Mouse (Mus musculus): ENCODE results near the gene Ddx18. TPM values are rescaled to one million over a fixed set of nuclear protein-coding genes. Genes with fewer than 3 reads are reported as not detected.

The Ddx18 gene
- 78.1 and 84.1 TPM in 2 replicates for polyA plus RNA-seq (2014; fragmentation: Nextera tagmentation; extraction: Ambion mirVana)

- peak within 1 kb of the TSS; percentile 77 for H3K4me2 ChIP-seq (ENCODE audit: low read length)
- H3K9me3 ChIP-seq (ENCODE audit: control insufficient read depth, low read length), result no peaks in the 10 kb centered on the region
- WGBS, result 7% methylated on average over 53 of the region's 53 CpGs
- H3K27me3 ChIP-seq (replicated peaks; ENCODE audit: control insufficient read depth, insufficient read depth, low read length), result no peaks in the 10 kb centered on the region
- H3K36me3 ChIP-seq (ENCODE audit: control insufficient read depth, insufficient read depth, low read length), result peaks cover 29% of the 10 kb centered on the region
- H3K9ac ChIP-seq (ENCODE audit: low read length), result peak within 1 kb of the TSS; percentile 81
- DNase-seq (ENCODE audit: low spot score), result peak; percentile 100
- H3K4me1 ChIP-seq (replicated peaks; ENCODE audit: control insufficient read depth, insufficient read depth, low read length), result peaks cover 6% of the 10 kb centered on the region
- H3K4me3 ChIP-seq (ENCODE audit: low read depth, low read length), result peak within 1 kb of the TSS; percentile 90
- H3K27ac ChIP-seq (ENCODE audit: low read depth), result peak within 1 kb of the TSS; percentile 51; the same call in 1 of the 2 replicates
- peak; percentile 97 for ATAC-seq (replicated peaks; ENCODE audit: low FRiP score, low TSS enrichment, low read depth)
Measured at GRCm38 (mm10) chr1:121567521-121568489, at the start of gene Ddx18. TSS of gene Ddx18 (minus strand) at chr1:121567989.

- Histone ChIP-seq H3K4me3 (ENCODE audit: low read depth, low read length) (no peak overlapping the region), H3K9ac (ENCODE audit: low read length) (no peak overlapping the region), H3K27me3 (replicated peaks; ENCODE audit: control insufficient read depth, insufficient read depth, low read length) (no peaks in the 10 kb centered on the region), H3K27ac (ENCODE audit: low read depth) (no peak overlapping the region), H3K9me3 (ENCODE audit: control insufficient read depth, low read length) (no peaks in the 10 kb centered on the region), H3K36me3 (ENCODE audit: control insufficient read depth, insufficient read depth, low read length) (no peaks in the 10 kb centered on the region), H3K4me1 (replicated peaks; ENCODE audit: control insufficient read depth, insufficient read depth, low read length) (no peaks in the 10 kb centered on the region), H3K4me2 (ENCODE audit: low read length) (no peak overlapping the region)
- 57% methylated on average over 7 of the region's 7 CpGs for WGBS
- DNase-seq (ENCODE audit: low spot score) (no peak), ATAC-seq (replicated peaks; ENCODE audit: low FRiP score, low TSS enrichment, low read depth) (no peak)
Measured at GRCm38 (mm10) chr1:121608000-121608399, 40.2 kb upstream of the Ddx18 start.

- ATAC-seq (replicated peaks; ENCODE audit: low FRiP score, low TSS enrichment, low read depth), result no peak
- H3K4me1 ChIP-seq (replicated peaks; ENCODE audit: control insufficient read depth, insufficient read depth, low read length), result no peaks in the 10 kb centered on the region
Measured at GRCm38 (mm10) chr1:121605118-121605517, 37.3 kb upstream of the Ddx18 start.

GRCm38 (mm10) chr1:121601893-121602292, 34.1 kb upstream of the Ddx18 start:
- DNase-seq (ENCODE audit: low spot score) (no peak), ATAC-seq (replicated peaks; ENCODE audit: low FRiP score, low TSS enrichment, low read depth) (no peak)
- no peak overlapping the region for H3K4me2 ChIP-seq (ENCODE audit: low read length)
- H3K9ac ChIP-seq (ENCODE audit: low read length), result no peak overlapping the region
- no peak overlapping the region for H3K27ac ChIP-seq (ENCODE audit: low read depth)
- no peaks in the 10 kb centered on the region for H3K9me3 ChIP-seq (ENCODE audit: control insufficient read depth, low read length)
- no peak overlapping the region for H3K4me3 ChIP-seq (ENCODE audit: low read depth, low read length)
- WGBS, result 84% methylated on average over 6 of the region's 6 CpGs
- H3K4me1 ChIP-seq (replicated peaks; ENCODE audit: control insufficient read depth, insufficient read depth, low read length), result no peaks in the 10 kb centered on the region
- H3K27me3 ChIP-seq (replicated peaks; ENCODE audit: control insufficient read depth, insufficient read depth, low read length), result no peaks in the 10 kb centered on the region
- H3K36me3 ChIP-seq (ENCODE audit: control insufficient read depth, insufficient read depth, low read length), result no peaks in the 10 kb centered on the region

More at GRCm38 (mm10) chr1:121605118-121605517, 37.3 kb upstream of the Ddx18 start:
- 40% methylated on average over 6 of the region's 6 CpGs for WGBS
- H3K4me2 ChIP-seq (ENCODE audit: low read length), result no peak overlapping the region
- no peaks in the 10 kb centered on the region for H3K36me3 ChIP-seq (ENCODE audit: control insufficient read depth, insufficient read depth, low read length)
- no peak overlapping the region for H3K27ac ChIP-seq (ENCODE audit: low read depth)
- DNase-seq (ENCODE audit: low spot score), result no peak
- no peak overlapping the region for H3K9ac ChIP-seq (ENCODE audit: low read length)
- H3K27me3 ChIP-seq (replicated peaks; ENCODE audit: control insufficient read depth, insufficient read depth, low read length), result no peaks in the 10 kb centered on the region
- H3K4me3 ChIP-seq (ENCODE audit: low read depth, low read length), result no peak overlapping the region
- no peaks in the 10 kb centered on the region for H3K9me3 ChIP-seq (ENCODE audit: control insufficient read depth, low read length)

GRCm38 (mm10) chr1:121601084-121601483, 33.3 kb upstream of the Ddx18 start:
- H3K9me3 ChIP-seq (ENCODE audit: control insufficient read depth, low read length), result no peaks in the 10 kb centered on the region
- H3K27ac ChIP-seq (ENCODE audit: low read depth), result no peak overlapping the region
- H3K4me1 ChIP-seq (replicated peaks; ENCODE audit: control insufficient read depth, insufficient read depth, low read length), result no peaks in the 10 kb centered on the region
- H3K9ac ChIP-seq (ENCODE audit: low read length), result no peak overlapping the region
- ATAC-seq (replicated peaks; ENCODE audit: low FRiP score, low TSS enrichment, low read depth) (no peak), DNase-seq (ENCODE audit: low spot score) (no peak)
- 29% methylated on average over 1 of the region's 1 CpGs for WGBS
- H3K36me3 ChIP-seq (ENCODE audit: control insufficient read depth, insufficient read depth, low read length), result no peaks in the 10 kb centered on the region
- H3K4me2 ChIP-seq (ENCODE audit: low read length), result no peak overlapping the region
- H3K27me3 ChIP-seq (replicated peaks; ENCODE audit: control insufficient read depth, insufficient read depth, low read length), result no peaks in the 10 kb centered on the region
- H3K4me3 ChIP-seq (ENCODE audit: low read depth, low read length), result no peak overlapping the region

GRCm38 (mm10) chr1:121598421-121598820, 30.6 kb upstream of the Ddx18 start:
- no peak for DNase-seq (ENCODE audit: low spot score)
- ATAC-seq (replicated peaks; ENCODE audit: low FRiP score, low TSS enrichment, low read depth), result no peak
- H3K4me3 ChIP-seq (ENCODE audit: low read depth, low read length), result no peak overlapping the region
- H3K27me3 ChIP-seq (replicated peaks; ENCODE audit: control insufficient read depth, insufficient read depth, low read length), result no peaks in the 10 kb centered on the region
- 75% methylated on average over 3 of the region's 3 CpGs for WGBS
- no peak overlapping the region for H3K27ac ChIP-seq (ENCODE audit: low read depth)
- H3K4me1 ChIP-seq (replicated peaks; ENCODE audit: control insufficient read depth, insufficient read depth, low read length), result no peaks in the 10 kb centered on the region
- H3K36me3 ChIP-seq (ENCODE audit: control insufficient read depth, insufficient read depth, low read length), result no peaks in the 10 kb centered on the region
- no peak overlapping the region for H3K9ac ChIP-seq (ENCODE audit: low read length)
- H3K9me3 ChIP-seq (ENCODE audit: control insufficient read depth, low read length), result no peaks in the 10 kb centered on the region
- H3K4me2 ChIP-seq (ENCODE audit: low read length), result no peak overlapping the region

GRCm38 (mm10) chr1:121596951-121597625, 29.3 kb upstream of the Ddx18 start:
- ATAC-seq (replicated peaks; ENCODE audit: low FRiP score, low TSS enrichment, low read depth), result no peak
- Histone ChIP-seq H3K4me1 (replicated peaks; ENCODE audit: control insufficient read depth, insufficient read depth, low read length) (no peaks in the 10 kb centered on the region), H3K9ac (ENCODE audit: low read length) (no peak overlapping the region), H3K36me3 (ENCODE audit: control insufficient read depth, insufficient read depth, low read length) (no peaks in the 10 kb centered on the region), H3K27ac (ENCODE audit: low read depth) (no peak overlapping the region), H3K27me3 (replicated peaks; ENCODE audit: control insufficient read depth, insufficient read depth, low read length) (no peaks in the 10 kb centered on the region), H3K4me3 (ENCODE audit: low read depth, low read length) (no peak overlapping the region), H3K9me3 (ENCODE audit: control insufficient read depth, low read length) (no peaks in the 10 kb centered on the region), H3K4me2 (ENCODE audit: low read length) (no peak overlapping the region)
- DNase-seq (ENCODE audit: low spot score), result no peak
- WGBS, result 35% methylated on average over 4 of the region's 4 CpGs

- no peak for ATAC-seq (replicated peaks; ENCODE audit: low FRiP score, low TSS enrichment, low read depth)
- H3K4me2 ChIP-seq (ENCODE audit: low read length), result no peak overlapping the region
- WGBS, result 60% methylated on average over 6 of the region's 6 CpGs
- no peaks in the 10 kb centered on the region for H3K9me3 ChIP-seq (ENCODE audit: control insufficient read depth, low read length)
- no peak overlapping the region for H3K9ac ChIP-seq (ENCODE audit: low read length)
- no peaks in the 10 kb centered on the region for H3K36me3 ChIP-seq (ENCODE audit: control insufficient read depth, insufficient read depth, low read length)
- no peaks in the 10 kb centered on the region for H3K27me3 ChIP-seq (replicated peaks; ENCODE audit: control insufficient read depth, insufficient read depth, low read length)
- H3K27ac ChIP-seq (ENCODE audit: low read depth), result no peak overlapping the region
- no peaks in the 10 kb centered on the region for H3K4me1 ChIP-seq (replicated peaks; ENCODE audit: control insufficient read depth, insufficient read depth, low read length)
- DNase-seq (ENCODE audit: low spot score), result no peak
- no peak overlapping the region for H3K4me3 ChIP-seq (ENCODE audit: low read depth, low read length)
Measured at GRCm38 (mm10) chr1:121584838-121585237, 17.0 kb upstream of the Ddx18 start.
